Comparison of ENCODE assay signal across 26 mouse cellular contexts in the genomic region with DNA sequence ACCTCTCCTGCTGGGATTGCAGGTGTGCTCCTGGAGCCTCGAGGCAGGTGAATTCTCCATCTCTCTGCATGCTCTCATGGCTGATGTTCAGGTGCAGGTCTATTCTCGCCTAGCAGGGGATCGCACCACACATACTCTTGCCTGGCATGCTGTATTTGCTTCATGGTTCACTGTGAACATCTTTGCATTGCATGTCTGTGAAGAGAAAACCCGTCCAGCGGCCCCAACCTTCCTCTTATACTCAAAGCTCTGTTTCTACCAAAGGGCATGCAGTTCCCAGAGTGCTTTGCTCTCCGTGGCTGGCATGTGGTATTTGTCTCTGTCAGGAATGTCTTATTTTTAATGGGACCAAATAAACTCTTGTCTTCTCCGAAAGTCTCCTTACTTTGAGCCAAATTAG. TPM values are rescaled to one million over a fixed set of nuclear protein-coding genes. Genes with fewer than 3 reads are reported as not detected.
DNase-seq lines count a peak whose midpoint lies in the region; ATAC-seq lines count a peak whose summit lies in the region.
"Had no signal": no experiment of that assay in that cellular context is flagged by ENCODE, and none has a peak within 500 bp of the region (broad histone marks: within the 10 kb centered on the region; RNA-seq: fewer than 3 reads in every experiment).

No protein-coding gene starts in this region.

- no peak overlapping the region for H3K4me2 ChIP-seq in midbrain, embryonic 11.5 days
- no peak overlapping the region for H3K4me2 ChIP-seq in midbrain, embryonic 14.5 days (ENCODE audit: low read length)

- no peak overlapping the region for H3K9ac ChIP-seq in midbrain, embryonic 11.5 days (ENCODE audit: low read length)
- no peak overlapping the region for H3K9ac ChIP-seq in midbrain, embryonic 14.5 days (replicated peaks; ENCODE audit: low read length)

- H3K27me3 ChIP-seq in midbrain, embryonic 11.5 days (ENCODE audit: control insufficient read depth, insufficient read depth, low read length), result peaks cover 15% of the 10 kb centered on the region
- peaks cover 26% of the 10 kb centered on the region for H3K27me3 ChIP-seq in midbrain, embryonic 14.5 days (ENCODE audit: control insufficient read depth, insufficient read depth, low read length)

- H3K36me3 ChIP-seq in midbrain, embryonic 11.5 days (ENCODE audit: control insufficient read depth, insufficient read depth, low read length), result no peaks in the 10 kb centered on the region
- H3K36me3 ChIP-seq in midbrain, embryonic 14.5 days (ENCODE audit: control insufficient read depth, insufficient read depth, low read length), result no peaks in the 10 kb centered on the region
- H3K36me3 ChIP-seq: G1E had no signal

- no peak for ATAC-seq in midbrain, embryonic 11.5 days (ENCODE audit: low FRiP score)
- no peak for ATAC-seq in midbrain, embryonic 14.5 days (ENCODE audit: low FRiP score, low TSS enrichment)
- ATAC-seq: activated CD4-positive, CD25-positive, alpha-beta regulatory T cell, adult 4 months; CD4-positive, CD25-positive, alpha-beta regulatory T cell, adult 4 months; Patski had no signal

- peak; percentile 76 for DNase-seq in heart, adult 11 months
- no peak for DNase-seq in heart, adult 8-10 months (ENCODE audit: low spot score)
- DNase-seq in midbrain, embryonic 11.5 days (ENCODE audit: low spot score, missing footprints), result peak; percentile 76
- no peak for DNase-seq in midbrain, embryonic 14.5 days
- DNase-seq in testis, postnatal 10 days (ENCODE audit: low spot score), result peak; percentile 33
- DNase-seq in testis, postnatal 14 days (ENCODE audit: low spot score), result no peak
- DNase-seq in thymus, postnatal 14 days, result peak; percentile 0
- DNase-seq in thymus, postnatal 36 days, result no peak
- DNase-seq: adrenal gland, adult 2 months; adrenal gland, adult 8-10 months; adrenal gland, postnatal 10 days; adrenal gland, postnatal 14 days; adrenal gland, postnatal 25 days; adrenal gland, postnatal 36 days; B cell, adult 2 months; cerebellum, adult 11 months; cerebellum, adult 11-12 months had no signal

- H3K4me3 ChIP-seq in midbrain, embryonic 11.5 days (ENCODE audit: low read depth, low read length), result no peak overlapping the region
- no peak overlapping the region for H3K4me3 ChIP-seq in midbrain, embryonic 14.5 days (replicated peaks; ENCODE audit: low read depth, low read length)

- 80% methylated on average over 7 of the region's 7 CpGs for WGBS in midbrain, embryonic 11.5 days
- 79% methylated on average over 7 of the region's 7 CpGs for WGBS in midbrain, embryonic 14.5 days

- no peak overlapping the region for H3K27ac ChIP-seq in midbrain, embryonic 11.5 days (ENCODE audit: low read depth, low read length)
- no peak overlapping the region for H3K27ac ChIP-seq in midbrain, embryonic 14.5 days (replicated peaks; ENCODE audit: low read depth, low read length)

- no peaks in the 10 kb centered on the region for H3K4me1 ChIP-seq in midbrain, embryonic 11.5 days (ENCODE audit: control insufficient read depth, insufficient read depth, low read length)
- H3K4me1 ChIP-seq in midbrain, embryonic 14.5 days (ENCODE audit: control insufficient read depth, insufficient read depth, low read length), result no peaks in the 10 kb centered on the region

- no peaks in the 10 kb centered on the region for H3K9me3 ChIP-seq in midbrain, embryonic 11.5 days (ENCODE audit: control insufficient read depth, low read length)
- no peaks in the 10 kb centered on the region for H3K9me3 ChIP-seq in midbrain, embryonic 14.5 days (ENCODE audit: control insufficient read depth, low read length)

RNA-seq across cellular contexts. Expression of a gene that starts 20.0 kb away (rescaled TPM):
- total RNA-seq in heart, adult 8-10 months (2022), result under 1 TPM in 2 of 4 experiments, not detected in 2; 0.11 to 0.14 TPM
- 0.27 and 0.32 TPM in 2 replicates for polyA plus RNA-seq in midbrain, embryonic 11.5 days (2014; fragmentation: Nextera tagmentation; extraction: Ambion mirVana)
- polyA plus RNA-seq in midbrain, embryonic 14.5 days (2014; fragmentation: Nextera tagmentation; extraction: Ambion mirVana), result not detected in 2 replicates
- total RNA-seq: adrenal gland, adult 18-20 months; adrenal gland, adult 2 months; adrenal gland, adult 8-10 months; adrenal gland, postnatal 25 days; adrenal gland, postnatal 36 days; adrenal gland, postnatal 4 days; CH12.LX; MEL had no signal
- polyA plus RNA-seq: activated CD4-positive, CD25-positive, alpha-beta regulatory T cell, adult 4 months; adrenal gland, adult 2 months; C2C12; CD4-positive, CD25-positive, alpha-beta regulatory T cell, adult 4 months; G1E; Patski had no signal

Comparison
In these comparisons a context has a peak if more than half of its experiments do, and no peak if none do; other contexts are left out.
1. DNase-seq: peak in heart, adult 11 months (single experiment), midbrain, embryonic 11.5 days (single experiment), testis, postnatal 10 days (single experiment) and thymus, postnatal 14 days (single experiment); none in heart, adult 8-10 months (single experiment), midbrain, embryonic 14.5 days (single experiment), testis, postnatal 14 days (single experiment) and thymus, postnatal 36 days (0 of 2).